Mouse (Mus musculus) hindbrain, embryonic 13.5 days (tissue): ENCODE results near the gene Wif1. TPM values are rescaled to one million over a fixed set of nuclear protein-coding genes. Genes with fewer than 3 reads are reported as not detected.

ENCODE experiments used
- ATAC-seq: fragments of 200-750 bp; cut with Nextera tagmentation; 2 replicates; pipeline ENCODE4 v1.8.0; 2017; ENCODE audit warnings: moderate TSS enrichment; ENCODE audit not compliant: low FRiP score
- H3K27ac ChIP-seq: fragments of 300-500 bp; sonication (generic); 2 replicates; pipeline ENCODE4 v1.5.1; 2015; ENCODE audit warnings: inconsistent platforms, mild to moderate bottlenecking, moderate library complexity
- H3K27me3 ChIP-seq: fragments of 300-500 bp; sonication (generic); 2 replicates; pipeline ENCODE4 v1.6.1; 2015; ENCODE audit warnings: mild to moderate bottlenecking, inconsistent platforms
- H3K36me3 ChIP-seq: fragments of 300-500 bp; sonication (generic); 2 replicates; pipeline ENCODE4 v1.6.1; 2015; ENCODE audit warnings: mild to moderate bottlenecking, inconsistent platforms
- H3K4me1 ChIP-seq: fragments of 300-500 bp; sonication (generic); replicated peaks from 2 replicates; pipeline ENCODE4 v1.6.1; 2015; ENCODE audit warnings: inconsistent platforms
- H3K4me2 ChIP-seq: fragments of 300-500 bp; sonication (generic); 2 replicates; pipeline ENCODE4 v1.6.1; 2015; ENCODE audit warnings: inconsistent platforms, mild to moderate bottlenecking, moderate library complexity
- H3K4me3 ChIP-seq: fragments of 300-500 bp; sonication (generic); 2 replicates; pipeline ENCODE4 v1.5.1; 2015; ENCODE audit warnings: mild to moderate bottlenecking, inconsistent platforms
- H3K9ac ChIP-seq: fragments of 300-500 bp; sonication (generic); 2 replicates; pipeline ENCODE4 v1.6.1; 2015; ENCODE audit warnings: mild to moderate bottlenecking, inconsistent platforms
- H3K9me3 ChIP-seq: fragments of 300-500 bp; sonication (generic); 2 replicates; pipeline ENCODE4 v1.6.1; 2016; ENCODE audit warnings: inconsistent platforms
- WGBS: fragments of 180-500 bp; shearing (Covaris S2); methylation state at CpG from one replicate; pipeline ENCODE4 v1.1.7; 2015; 5-methylcytosine and 5-hydroxymethylcytosine counted together
- polyA plus RNA-seq: library from polyadenylated mRNA; unstranded; fragments of >200 nt; fragmentation: Nextera tagmentation; extraction: Ambion mirVana; gene quantifications from 2 replicates; pipeline ENCODE4 v1.2.1, GENCODE M21; 2015

The Wif1 gene
- polyA plus RNA-seq, result 7.2 and 10.7 TPM in 2 replicates

- under 1% methylated on average over 49 of the region's 49 CpGs for WGBS
- H3K27me3 ChIP-seq, result peaks cover 43% of the 10 kb centered on the region
Measured at GRCm38 (mm10) chr10:121033826-121034568, at the start of gene Wif1. Gene Wif1 (plus strand): TSS chr10:121033960.

GRCm38 (mm10) chr10:121002135-121002534 is 31.6 kb upstream of the Wif1 start:
- Histone ChIP-seq H3K9ac (no peak overlapping the region), H3K36me3 (no peaks in the 10 kb centered on the region), H3K9me3 (no peaks in the 10 kb centered on the region), H3K4me2 (no peak overlapping the region), H3K4me3 (no peak overlapping the region), H3K4me1 (no peaks in the 10 kb centered on the region), H3K27me3 (no peaks in the 10 kb centered on the region), H3K27ac (no peak overlapping the region)
- ATAC-seq, result no peak
- WGBS, result 90% methylated on average over 2 of the region's 2 CpGs

More at GRCm38 (mm10) chr10:121033826-121034568, at the start of gene Wif1:
- Histone ChIP-seq H3K4me1 (peaks cover 14% of the 10 kb centered on the region), H3K4me2 (peak within 1 kb of the TSS; percentile 93), H3K36me3 (no peaks in the 10 kb centered on the region), H3K27ac (no peak within 1 kb of the TSS), H3K4me3 (peak within 1 kb of the TSS; percentile 50), H3K9me3 (no peaks in the 10 kb centered on the region), H3K9ac (peak within 1 kb of the TSS; percentile 72)
- peak; percentile 94 for ATAC-seq

GRCm38 (mm10) chr10:121011496-121011895 is 22.3 kb upstream of the Wif1 start:
- Histone ChIP-seq H3K9me3 (0 out of 2 replicates have a peak, but pooled peaks cover 5% of the 10 kb centered on the region), H3K27me3 (no peaks in the 10 kb centered on the region), H3K36me3 (no peaks in the 10 kb centered on the region), H3K9ac (no peak overlapping the region), H3K4me1 (no peaks in the 10 kb centered on the region), H3K4me3 (no peak overlapping the region), H3K4me2 (no peak overlapping the region), H3K27ac (no peak overlapping the region)
- 88% methylated on average over 4 of the region's 4 CpGs for whole genome bisulfite sequencing
- no peak for ATAC-seq

GRCm38 (mm10) chr10:121016291-121016690 is 17.5 kb upstream of the Wif1 start:
- H3K4me2 ChIP-seq, result no peak overlapping the region
- no peaks in the 10 kb centered on the region for H3K36me3 ChIP-seq
- H3K4me1 ChIP-seq, result peaks cover 9% of the 10 kb centered on the region
- 0 out of 2 replicates have a peak, but pooled peaks cover 5% of the 10 kb centered on the region for H3K9me3 ChIP-seq
- H3K27ac ChIP-seq, result no peak overlapping the region
- no peak overlapping the region for H3K9ac ChIP-seq
- no peaks in the 10 kb centered on the region for H3K27me3 ChIP-seq
- no peak overlapping the region for H3K4me3 ChIP-seq
- ATAC-seq, result no peak
- WGBS, result 86% methylated on average over 8 of the region's 8 CpGs

- H3K36me3 ChIP-seq, result no peaks in the 10 kb centered on the region
- WGBS, result 22% methylated on average over 18 of the region's 18 CpGs
- H3K9ac ChIP-seq, result no peak overlapping the region
- no peak overlapping the region for H3K27ac ChIP-seq
- H3K9me3 ChIP-seq, result 0 out of 2 replicates have a peak, but pooled peaks cover 5% of the 10 kb centered on the region
- H3K27me3 ChIP-seq, result no peaks in the 10 kb centered on the region
- no peak overlapping the region for H3K4me2 ChIP-seq
- peaks cover 9% of the 10 kb centered on the region for H3K4me1 ChIP-seq
- no peak overlapping the region for H3K4me3 ChIP-seq
- no peak for ATAC-seq
Measured at GRCm38 (mm10) chr10:121016711-121017503, 16.9 kb upstream of the Wif1 start.

GRCm38 (mm10) chr10:121022951-121023350 is 10.8 kb upstream of the Wif1 start:
- no peak overlapping the region for H3K4me2 ChIP-seq
- no peak overlapping the region for H3K9ac ChIP-seq
- H3K36me3 ChIP-seq, result no peaks in the 10 kb centered on the region
- no peaks in the 10 kb centered on the region; the same call in 1 of the 2 replicates for H3K4me1 ChIP-seq
- no peak for ATAC-seq
- no peaks in the 10 kb centered on the region for H3K27me3 ChIP-seq
- 66% methylated on average over 5 of the region's 5 CpGs for WGBS
- no peak overlapping the region for H3K27ac ChIP-seq
- no peak overlapping the region for H3K4me3 ChIP-seq
- H3K9me3 ChIP-seq, result no peaks in the 10 kb centered on the region

- Histone ChIP-seq H3K4me1 (peaks cover 14% of the 10 kb centered on the region), H3K4me3 (no peak overlapping the region), H3K36me3 (no peaks in the 10 kb centered on the region), H3K9ac (no peak overlapping the region), H3K27ac (no peak overlapping the region), H3K9me3 (no peaks in the 10 kb centered on the region), H3K27me3 (peaks cover 40% of the 10 kb centered on the region), H3K4me2 (no peak overlapping the region)
- 13% methylated on average over 7 of the region's 7 CpGs for whole genome bisulfite sequencing
- no peak for ATAC-seq
Measured at GRCm38 (mm10) chr10:121031802-121032201, 2.0 kb upstream of the Wif1 start.

- H3K9ac ChIP-seq, result peak overlapping the region; percentile 72
- no peak overlapping the region for H3K27ac ChIP-seq
- H3K4me2 ChIP-seq, result peak overlapping the region; percentile 93
- H3K27me3 ChIP-seq, result peaks cover 43% of the 10 kb centered on the region
- H3K4me1 ChIP-seq, result peaks cover 14% of the 10 kb centered on the region
- ATAC-seq, result peak; percentile 86
- WGBS, result under 1% methylated on average over 25 of the region's 25 CpGs
- H3K4me3 ChIP-seq, result peak overlapping the region; percentile 50
- H3K9me3 ChIP-seq, result no peaks in the 10 kb centered on the region
- no peaks in the 10 kb centered on the region for H3K36me3 ChIP-seq
Measured at GRCm38 (mm10) chr10:121033128-121033791, 500 bp upstream of the Wif1 start.

- H3K27me3 ChIP-seq, result peaks cover 43% of the 10 kb centered on the region
- peaks cover 14% of the 10 kb centered on the region for H3K4me1 ChIP-seq
- no peak overlapping the region for H3K27ac ChIP-seq
- peak overlapping the region; percentile 72; the same call in 1 of the 2 replicates for H3K9ac ChIP-seq
- no peak for ATAC-seq
- H3K9me3 ChIP-seq, result no peaks in the 10 kb centered on the region
- H3K4me2 ChIP-seq, result peak overlapping the region; percentile 93
- WGBS, result 13% methylated on average over 5 of the region's 5 CpGs
- H3K36me3 ChIP-seq, result no peaks in the 10 kb centered on the region
- H3K4me3 ChIP-seq, result peak overlapping the region; percentile 50
Measured at GRCm38 (mm10) chr10:121034569-121034947, 798 bp downstream of the Wif1 start.

GRCm38 (mm10) chr10:121038556-121039284 is 5.0 kb downstream of the Wif1 start:
- H3K36me3 ChIP-seq, result no peaks in the 10 kb centered on the region
- no peak overlapping the region for H3K4me3 ChIP-seq
- no peak overlapping the region for H3K27ac ChIP-seq
- H3K9ac ChIP-seq, result no peak overlapping the region
- no peak overlapping the region for H3K4me2 ChIP-seq
- ATAC-seq, result no peak
- no peaks in the 10 kb centered on the region for H3K9me3 ChIP-seq
- peaks cover 6% of the 10 kb centered on the region for H3K4me1 ChIP-seq
- 90% methylated on average over 4 of the region's 4 CpGs for WGBS
- peaks cover 28% of the 10 kb centered on the region for H3K27me3 ChIP-seq

- Histone ChIP-seq H3K4me1 (no peaks in the 10 kb centered on the region), H3K4me3 (no peak overlapping the region), H3K27me3 (peaks cover 11% of the 10 kb centered on the region), H3K27ac (no peak overlapping the region), H3K36me3 (no peaks in the 10 kb centered on the region), H3K4me2 (no peak overlapping the region), H3K9ac (no peak overlapping the region), H3K9me3 (no peaks in the 10 kb centered on the region)
- no peak for ATAC-seq
- 70% methylated on average over 14 of the region's 14 CpGs for WGBS
Measured at GRCm38 (mm10) chr10:121040911-121041310, 7.2 kb downstream of the Wif1 start.
